Mouse (Mus musculus) megakaryocyte-erythroid progenitor cell, adult 5-6 weeks (primary cell): Measurements from ENCODE around the gene Chst10. TPM values are rescaled to one million over a fixed set of nuclear protein-coding genes. Genes with fewer than 3 reads are reported as not detected.

ENCODE experiments used
- ATAC-seq: replicated peaks from 2 replicates; pipeline ENCODE4 v1.8.0; 2016; ENCODE audit warnings: mild to moderate bottlenecking, inconsistent platforms; ENCODE audit not compliant: severe bottlenecking, poor library complexity, low FRiP score, low TSS enrichment
- total RNA-seq, 2 experiments: library from RNA; stranded (forward) in 1 of 2; stranded (reverse) in 1 of 2; fragments of 200-1000, 215-1000 nt in 1 of 2; fragments of >200 nt in 1 of 2; fragmentation: Nextera tagmentation in 1 of 2; gene quantifications; 2 replicates each; pipeline ENCODE4 v1.2.3; 2014 to 2017

Chst10 gene
- total RNA-seq, 2 experiments from 2014 or later, result 1.2 to 12.8 TPM

DNA sequence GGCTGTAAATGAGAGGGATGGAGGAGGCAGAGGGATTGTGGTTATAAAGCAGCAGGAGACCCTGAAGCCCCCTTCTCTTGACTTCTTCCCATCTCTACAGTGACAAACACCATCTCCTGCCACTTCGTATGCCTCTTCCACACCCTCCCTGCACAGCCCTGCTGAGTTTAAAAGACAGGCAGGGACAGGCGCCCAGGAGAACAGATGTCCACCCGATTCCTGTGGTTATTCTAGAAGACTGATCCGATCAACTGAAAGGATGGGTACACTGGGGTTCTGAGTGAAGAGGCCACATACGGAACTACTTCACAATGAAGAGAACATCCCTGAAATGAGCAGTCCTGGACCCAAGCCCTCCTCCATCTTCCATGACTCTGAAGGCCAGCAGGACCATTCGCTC lies 26.1 kb downstream of the Chst10 start:
- ATAC-seq, result no peak

DNA sequence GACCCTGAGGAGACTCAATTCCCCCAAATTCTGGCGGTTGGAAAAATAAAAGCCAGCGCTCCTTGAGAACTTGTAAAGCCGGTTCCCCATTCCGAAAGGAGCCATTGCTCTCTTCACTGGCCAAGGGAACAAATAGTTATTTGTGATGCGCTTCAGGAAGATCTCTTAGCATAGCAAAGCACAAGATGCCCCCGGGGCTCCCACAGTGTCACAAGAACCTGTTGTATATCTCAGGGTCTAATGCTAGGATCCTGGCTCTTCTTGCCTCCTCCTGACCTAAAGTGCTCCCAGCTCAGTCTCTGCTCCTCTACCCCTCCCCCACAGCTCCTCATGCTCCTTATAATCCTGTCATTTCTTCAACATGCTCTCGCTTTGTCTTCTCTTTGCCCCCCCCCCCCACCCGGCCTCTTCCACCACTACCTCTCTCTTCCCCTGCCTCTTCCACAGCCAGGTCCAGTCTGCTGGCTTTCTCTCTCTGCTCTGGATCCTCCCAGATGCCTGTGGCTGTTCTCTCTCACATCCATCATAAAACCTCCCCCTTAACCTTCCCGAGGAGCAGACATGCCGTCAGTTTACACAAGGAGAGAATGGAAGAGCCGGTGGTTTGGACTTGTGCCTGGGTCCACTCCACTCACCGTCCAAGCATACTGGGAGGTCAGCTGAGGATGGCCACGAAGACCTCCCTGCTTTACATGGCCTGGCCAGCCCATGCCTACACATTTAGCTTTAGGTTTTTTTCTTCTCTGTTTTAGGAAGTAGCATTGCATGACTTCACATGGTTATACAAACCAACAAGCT lies 28.4 kb downstream of the Chst10 start:
- no peak for ATAC-seq

DNA sequence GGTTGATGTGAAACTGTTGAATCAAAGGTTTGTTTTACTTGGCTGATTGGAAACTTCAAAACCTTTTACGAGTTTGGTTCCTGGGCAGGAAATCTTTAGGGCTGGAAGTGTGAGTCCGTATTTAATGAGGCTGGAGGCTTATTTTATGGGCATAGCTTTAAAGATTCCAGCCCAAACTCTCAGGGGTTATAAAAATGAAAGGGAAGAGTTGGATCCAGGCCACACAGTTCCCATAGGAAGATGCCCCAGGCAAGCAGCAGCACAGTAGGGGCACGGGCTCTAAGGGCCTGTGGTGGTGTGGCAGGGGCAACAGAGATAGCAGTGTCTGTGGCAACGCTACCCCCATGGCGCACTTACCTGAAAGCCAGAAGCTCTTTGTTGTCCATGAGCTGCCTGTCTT lies 31.7 kb downstream of the Chst10 start:
- no peak for ATAC-seq

DNA sequence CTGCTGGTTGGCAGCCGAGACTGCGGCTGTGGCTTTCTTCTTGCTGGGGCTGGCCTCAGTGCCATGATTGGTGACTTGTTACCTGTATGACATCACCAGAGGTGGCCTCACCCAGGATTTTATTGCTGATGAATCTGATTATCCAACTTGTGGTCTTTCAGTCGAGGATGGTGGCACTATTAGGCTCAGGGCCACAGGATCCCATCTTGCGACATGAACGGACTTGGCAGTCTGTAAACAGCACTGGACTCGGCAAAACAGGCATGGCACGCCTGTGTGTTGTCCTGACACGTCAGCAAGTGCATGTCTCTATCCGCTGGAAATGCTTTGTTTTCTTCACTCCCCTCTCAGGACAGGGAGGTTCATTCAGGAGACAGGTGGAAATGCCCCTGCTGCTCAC lies 33.6 kb downstream of the Chst10 start:
- ATAC-seq, result no peak

DNA sequence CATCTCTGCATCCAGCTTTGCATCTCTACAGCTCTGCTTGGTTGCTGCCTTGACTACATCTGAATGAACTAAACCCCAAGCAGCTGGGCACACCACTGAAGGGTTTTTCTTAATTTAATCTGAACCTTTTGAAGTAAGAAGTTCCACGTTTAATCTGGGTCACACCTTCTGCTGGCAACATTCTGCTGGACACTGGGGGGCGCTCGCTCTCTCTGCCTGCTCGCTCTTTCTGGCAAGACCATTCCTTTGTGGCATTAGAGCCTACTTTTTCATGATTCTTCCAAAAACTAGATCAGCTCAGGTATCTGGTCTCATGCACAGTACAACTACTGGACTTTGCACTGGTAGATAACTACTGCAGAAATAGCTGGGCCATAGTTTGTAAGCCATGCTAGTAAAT lies 35.7 kb downstream of the Chst10 start:
- no peak for ATAC-seq

DNA sequence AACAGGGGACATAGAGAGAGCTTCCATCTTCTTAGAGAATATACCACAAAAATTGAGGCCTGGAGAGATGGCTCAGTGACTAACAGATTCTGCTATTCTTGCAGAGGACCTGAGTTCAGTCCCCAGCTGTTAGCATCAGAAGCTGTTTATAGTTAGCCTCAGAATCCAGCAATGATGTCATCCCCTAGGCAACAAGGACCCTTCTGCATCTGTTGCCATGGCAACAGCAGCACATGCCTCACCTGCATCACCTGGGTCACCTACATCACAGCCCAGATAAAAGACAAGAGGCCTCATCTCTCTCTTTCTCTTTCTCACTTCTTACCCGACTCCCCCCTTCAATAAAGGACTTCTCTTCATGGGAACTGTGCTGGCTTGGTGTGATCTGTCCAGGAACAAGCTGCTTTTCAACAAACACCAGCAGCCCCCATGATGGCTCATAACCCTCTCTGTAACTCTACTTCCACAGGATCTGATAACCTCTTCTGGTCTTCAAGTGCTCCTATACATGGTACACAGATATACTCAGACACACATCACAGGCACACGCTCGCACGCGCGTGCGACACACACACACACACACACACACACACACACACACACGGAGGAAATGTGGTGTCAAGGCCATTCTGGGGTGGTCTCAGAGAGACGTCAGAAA lies 37.0 kb downstream of the Chst10 start:
- ATAC-seq, result no peak

DNA sequence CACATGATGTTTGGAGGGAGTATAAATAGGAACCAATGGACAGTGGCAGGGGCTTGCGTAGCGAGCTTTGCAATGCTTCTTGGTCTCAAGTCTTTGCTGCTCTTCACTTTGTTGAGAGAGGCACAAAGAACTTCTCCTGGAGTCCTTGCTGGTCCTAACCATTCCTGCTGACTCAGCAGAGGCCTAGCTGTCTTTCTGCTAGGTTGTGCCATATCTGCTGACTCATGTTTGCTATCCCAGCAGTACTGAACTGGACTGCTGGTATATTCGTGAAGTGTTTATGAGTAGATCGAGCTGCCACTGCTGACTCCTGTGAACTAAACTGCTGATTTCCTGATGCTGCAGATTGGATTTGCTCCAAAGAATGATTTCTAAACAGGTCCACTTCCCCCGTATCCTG lies 37.8 kb downstream of the Chst10 start:
- ATAC-seq, result no peak

DNA sequence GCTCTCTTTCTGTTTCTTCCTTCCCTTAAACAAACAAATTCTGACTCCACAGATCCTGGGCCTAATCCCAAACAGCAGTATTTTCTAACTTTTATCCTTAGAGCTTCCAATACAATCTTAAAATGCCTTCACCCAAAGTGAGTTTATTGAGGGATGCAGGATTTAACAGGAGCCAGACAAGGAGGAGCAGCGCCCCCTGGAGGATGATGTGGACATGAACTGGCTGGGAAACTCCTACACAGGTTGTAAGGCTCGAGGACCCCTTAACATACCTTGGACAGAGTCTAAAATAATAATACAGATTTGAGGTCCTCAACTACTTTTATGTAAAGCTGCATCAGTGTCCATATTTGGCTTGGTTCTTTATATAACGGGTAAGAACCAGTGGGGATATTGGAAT lies 41.8 kb downstream of the Chst10 start:
- ATAC-seq, result no peak

DNA sequence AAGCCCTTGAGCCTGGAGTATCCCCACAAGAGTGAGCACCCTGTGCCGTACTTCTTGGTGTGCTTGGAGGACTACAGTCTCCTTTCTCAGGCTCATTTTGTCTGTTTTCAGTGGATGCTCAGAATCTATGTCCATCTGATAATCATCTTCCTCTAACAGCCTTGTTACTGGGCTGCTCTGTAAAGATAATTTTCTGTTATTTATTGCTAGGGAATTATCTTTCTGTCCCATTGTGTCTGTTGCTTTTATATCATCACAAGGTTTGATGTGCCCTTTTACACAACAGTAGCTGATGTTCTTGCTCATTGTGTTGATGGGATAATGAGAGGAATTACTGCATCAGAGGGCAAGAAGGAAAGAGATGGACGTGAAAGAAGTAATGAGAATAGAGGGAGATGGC lies 45.7 kb downstream of the Chst10 start:
- ATAC-seq, result peak; percentile 49

DNA sequence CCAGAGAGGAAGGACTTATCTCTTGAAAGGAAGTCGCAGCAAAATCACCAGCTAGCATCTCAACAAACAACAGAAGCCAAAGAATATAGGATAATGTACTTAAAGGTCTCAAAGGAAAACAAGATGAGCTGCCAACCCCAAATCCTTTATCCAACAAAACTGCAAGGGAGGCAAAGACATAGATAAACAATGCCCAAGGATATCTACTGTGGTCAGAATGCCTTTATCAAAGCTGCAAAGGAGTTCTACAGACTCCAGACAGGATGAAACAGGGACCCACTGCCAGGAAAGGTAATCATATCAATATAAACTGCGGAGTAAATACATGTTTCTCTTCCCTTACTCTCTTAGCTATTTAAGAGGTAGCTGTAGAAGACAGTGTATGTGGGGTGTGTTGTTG lies 47.3 kb downstream of the Chst10 start:
- ATAC-seq, result peak; percentile 45; the same call in 1 of the 2 replicates

DNA sequence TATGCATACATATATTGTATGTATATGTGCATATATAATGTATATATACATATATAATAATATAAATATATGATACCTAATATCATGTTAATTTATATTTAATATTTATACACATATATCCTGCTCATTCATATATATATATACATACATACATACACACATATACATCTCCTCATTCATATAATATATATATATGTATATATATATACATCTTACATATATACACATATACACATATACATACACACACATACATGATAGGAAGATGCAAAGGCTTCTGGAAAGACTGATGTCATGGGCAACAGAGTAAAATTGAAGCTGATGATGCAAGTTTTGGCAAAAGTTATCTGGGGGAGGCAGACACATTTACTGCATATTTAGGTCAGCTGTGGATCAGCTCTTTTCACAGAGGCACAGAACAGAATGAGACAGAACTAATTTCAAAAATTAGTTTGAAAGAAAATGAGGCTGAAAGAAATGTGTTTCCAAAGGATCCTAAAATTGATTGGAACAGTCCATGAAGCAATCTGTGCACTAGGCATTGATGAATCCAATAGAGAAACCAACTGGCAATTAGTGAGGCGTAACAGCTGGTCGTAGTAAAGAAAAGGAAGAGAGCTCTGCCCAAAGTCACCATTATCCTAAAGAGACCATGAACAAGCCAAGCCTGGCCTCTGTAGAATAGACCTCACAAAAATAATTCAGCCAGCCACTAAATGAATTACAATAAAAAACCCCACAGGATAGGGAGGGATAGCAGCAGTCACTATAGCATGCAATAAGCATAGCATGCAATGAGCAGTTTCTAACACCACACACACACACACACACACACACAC lies 49.3 kb downstream of the Chst10 start:
- no peak for ATAC-seq

DNA sequence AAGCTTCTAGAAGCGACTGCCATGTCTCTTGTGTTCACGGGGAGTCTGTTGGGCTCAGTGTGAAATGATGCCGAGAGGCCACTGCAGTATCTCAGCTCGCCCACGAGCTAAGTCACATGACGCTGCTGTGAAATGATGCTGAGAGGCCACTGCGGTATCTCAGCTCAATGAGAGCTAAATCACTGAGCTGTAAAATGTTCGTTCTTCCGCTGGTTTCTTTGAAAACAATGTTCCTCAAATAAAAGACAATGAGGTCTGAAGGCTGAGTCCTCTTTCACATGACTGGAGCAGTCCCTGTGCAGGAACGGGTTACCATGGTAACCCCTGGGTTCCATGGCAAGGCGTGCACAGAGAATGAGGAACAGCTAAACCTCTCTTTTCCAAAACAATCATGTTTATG lies 50.0 kb downstream of the Chst10 start:
- ATAC-seq, result no peak

DNA sequence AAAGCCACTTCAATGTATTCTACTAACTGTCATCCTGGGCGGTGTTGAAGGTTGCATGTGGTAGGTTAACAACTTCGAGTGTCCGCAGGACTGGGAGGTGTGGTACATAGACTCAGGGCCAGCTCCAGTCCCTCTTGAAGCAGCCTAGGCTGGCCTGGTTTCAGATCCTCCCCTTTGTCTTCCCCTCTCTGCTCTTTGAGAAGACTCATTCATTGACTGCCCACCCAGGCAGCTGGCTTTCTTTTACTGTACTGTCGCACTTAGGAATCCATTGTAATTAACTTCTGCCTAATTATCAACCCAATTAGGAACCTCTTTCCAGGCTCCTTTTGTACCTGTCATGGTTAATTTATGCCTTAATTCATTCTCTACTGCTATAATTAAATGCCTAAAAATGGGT lies 54.7 kb downstream of the Chst10 start:
- no peak for ATAC-seq

DNA sequence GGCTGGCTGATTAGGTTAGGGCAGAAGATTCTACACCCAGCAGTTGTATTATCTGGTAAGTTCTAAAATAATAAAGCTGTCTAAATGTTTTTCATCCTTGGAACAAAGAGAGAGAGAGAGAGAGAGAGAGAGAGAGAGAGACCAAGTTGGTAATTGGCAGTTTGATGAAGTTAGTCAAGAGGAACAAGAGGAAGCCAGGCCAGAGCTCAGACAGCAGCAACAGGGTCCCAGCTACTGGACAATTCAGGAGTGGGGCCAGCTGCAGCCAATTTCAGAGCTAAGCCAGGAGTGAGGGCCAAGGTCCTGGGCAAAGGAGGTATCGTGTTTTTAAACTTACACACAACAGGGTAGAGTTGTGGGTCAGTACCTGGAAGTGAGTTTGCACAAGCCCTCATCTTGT lies 55.1 kb downstream of the Chst10 start:
- ATAC-seq, result no peak

DNA sequence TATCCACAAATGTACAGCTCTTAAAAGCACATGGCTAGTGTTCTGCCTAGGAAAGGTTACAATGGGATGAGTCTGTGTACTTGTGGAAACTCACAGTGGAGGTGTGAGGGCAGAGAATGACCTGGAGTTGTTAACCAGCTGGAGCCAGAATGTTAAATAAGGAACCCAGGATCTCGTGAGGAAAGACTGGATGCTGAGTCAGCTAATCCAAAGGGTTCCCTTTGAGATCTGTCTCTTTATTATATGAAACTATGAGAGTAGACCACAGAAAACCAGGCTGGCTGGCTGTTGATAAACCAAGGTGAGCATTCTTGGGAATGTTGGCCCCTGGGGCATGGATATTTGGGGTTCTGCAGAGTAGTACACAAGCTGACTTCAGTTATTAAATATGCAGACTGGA lies 58.0 kb downstream of the Chst10 start:
- ATAC-seq, result no peak

DNA sequence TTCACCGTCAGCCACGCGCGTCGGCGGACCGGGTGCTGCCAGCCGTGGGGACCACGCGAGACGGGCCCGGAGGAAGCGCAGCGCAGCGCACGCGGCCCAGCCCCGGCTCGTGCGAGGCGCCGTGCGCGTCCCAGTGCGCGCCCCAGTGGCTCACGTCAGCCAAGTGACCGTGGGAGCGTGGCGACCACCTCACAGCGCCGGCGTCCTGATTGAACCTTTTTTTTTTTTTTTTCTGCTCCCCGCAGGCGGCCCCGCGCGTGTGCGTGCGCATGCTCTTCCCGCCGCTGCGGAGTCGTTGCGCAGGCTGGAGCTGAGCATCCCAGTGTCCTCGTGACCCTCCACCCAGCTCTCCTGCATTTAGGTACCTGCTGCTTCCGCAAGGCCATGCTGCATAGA lies 61.5 kb downstream of the Chst10 start, which contains the start of gene Lonrf2:
Gene Lonrf2 (minus strand): TSS at position 235 of the 396 bp plus-strand sequence.
- no peak for ATAC-seq

DNA sequence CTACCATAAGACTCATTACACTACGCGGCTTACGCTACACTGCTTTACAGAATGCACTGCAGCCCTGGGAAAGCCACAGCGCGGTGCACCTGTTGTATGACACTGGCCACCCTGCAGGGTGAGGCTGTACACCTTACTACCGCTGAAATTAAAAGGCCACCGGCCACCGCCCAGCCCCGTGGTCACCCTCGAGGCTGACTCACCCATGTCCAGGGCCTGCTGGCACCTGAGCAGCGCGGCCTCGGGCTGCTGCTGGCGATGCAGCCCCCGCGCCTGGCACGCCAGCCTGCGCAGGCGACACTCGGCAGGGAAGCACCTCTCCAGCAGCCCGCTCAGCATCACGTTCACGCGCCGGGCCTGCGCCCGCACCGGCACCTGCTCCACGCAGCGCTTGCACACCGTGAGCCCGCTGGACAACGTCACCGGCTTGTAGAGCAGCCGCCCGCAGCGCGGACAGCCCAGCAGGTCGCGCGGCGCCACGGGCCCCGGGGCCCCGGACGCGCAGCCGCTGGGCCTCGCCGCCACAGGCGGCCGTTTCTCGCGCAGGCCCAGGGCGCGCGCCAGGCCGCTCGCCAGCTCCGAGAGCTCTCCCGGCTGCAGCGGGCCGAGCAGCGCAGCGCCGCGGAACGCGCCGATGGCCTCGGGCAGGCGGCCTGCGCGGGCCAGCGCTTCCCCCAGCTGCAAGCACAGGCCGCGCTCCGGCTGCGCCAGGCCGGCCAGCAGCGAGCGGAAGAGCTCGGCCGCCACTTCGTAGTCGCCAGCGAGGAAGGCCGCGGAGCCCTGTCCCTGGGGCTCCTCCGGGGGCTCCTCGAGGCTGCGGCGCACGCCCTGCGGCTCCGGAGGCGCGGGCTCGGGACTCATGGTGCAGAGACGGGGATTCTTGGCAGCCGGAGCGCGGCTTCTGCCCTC lies 62.1 kb downstream of the Chst10 start:
- ATAC-seq, result no peak

DNA sequence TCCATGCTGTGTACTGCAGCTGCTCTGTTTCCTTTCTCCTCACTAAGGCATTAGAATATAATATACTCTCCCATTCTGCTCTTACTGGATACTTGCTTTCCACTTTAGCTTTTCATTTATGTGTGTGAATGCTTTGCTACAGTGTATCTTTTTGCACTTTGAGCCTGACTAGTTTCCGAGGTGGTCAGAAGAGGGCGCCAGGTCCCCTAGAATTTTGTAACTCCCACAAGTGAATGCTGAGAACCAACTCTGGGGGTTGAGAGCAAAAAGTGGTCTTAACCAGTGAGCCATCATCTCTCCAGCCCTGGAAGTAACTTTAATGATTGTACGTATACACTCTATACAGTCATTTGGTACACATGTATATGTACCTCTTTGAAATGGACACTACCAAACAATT lies 63.1 kb downstream of the Chst10 start:
- ATAC-seq, result no peak

DNA sequence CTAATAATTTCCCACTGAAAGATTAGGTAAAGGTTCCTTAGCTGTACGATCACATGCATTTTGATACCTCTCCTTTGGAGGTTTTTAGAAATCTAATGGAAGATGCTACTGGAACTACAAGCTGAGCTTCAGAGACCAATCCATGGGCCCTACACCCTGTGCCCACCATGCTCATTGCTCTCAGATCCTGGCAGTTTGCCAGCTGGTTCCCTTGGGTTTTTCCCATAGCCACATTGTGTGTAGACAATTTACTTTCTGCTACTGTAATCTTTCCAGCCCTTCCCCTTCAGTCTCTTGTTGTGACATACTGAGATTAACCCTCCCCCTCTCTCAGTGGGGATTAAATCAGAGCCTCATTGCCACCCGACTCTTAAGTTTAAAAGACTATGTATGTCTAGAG lies 73.0 kb downstream of the Chst10 start:
- no peak for ATAC-seq
